Mouse (Mus musculus) neural tube, embryonic 14.5 days (tissue): ENCODE data around the gene Catsper4. TPM values are rescaled to one million over a fixed set of nuclear protein-coding genes. Genes with fewer than 3 reads are reported as not detected.

Experiments
- ATAC-seq: fragments of 200-750 bp; cut with Nextera tagmentation; 2 replicates; pipeline ENCODE4 v1.8.0; 2017; ENCODE audit warnings: low read depth, mild to moderate bottlenecking, moderate TSS enrichment, moderate library complexity
- H3K27ac ChIP-seq: fragments of 300-500 bp; sonication (generic); 2 replicates; pipeline ENCODE4 v1.5.1; 2014; ENCODE audit warnings: low read depth, mild to moderate bottlenecking, control low read depth, low read length, moderate library complexity, mixed read lengths
- H3K27me3 ChIP-seq: fragments of 300-500 bp; sonication (generic); 2 replicates; pipeline ENCODE4 v1.6.1; 2014; ENCODE audit warnings: low read length; ENCODE audit not compliant: control insufficient read depth, insufficient read depth
- H3K36me3 ChIP-seq: fragments of 300-500 bp; sonication (generic); 2 replicates; pipeline ENCODE4 v1.6.1; 2014; ENCODE audit warnings: low read length, mixed read lengths; ENCODE audit not compliant: control insufficient read depth, insufficient read depth
- H3K4me1 ChIP-seq: fragments of 300-500 bp; sonication (generic); 2 replicates; pipeline ENCODE4 v1.6.1; 2014; ENCODE audit warnings: low read length; ENCODE audit not compliant: control insufficient read depth, insufficient read depth
- H3K4me2 ChIP-seq: fragments of 300-500 bp; sonication (generic); 2 replicates; pipeline ENCODE4 v1.6.1; 2014; ENCODE audit warnings: mild to moderate bottlenecking, low read depth, low read length, control low read depth
- H3K4me3 ChIP-seq: fragments of 300-500 bp; sonication (generic); 2 replicates; pipeline ENCODE4 v1.5.1; 2014; ENCODE audit warnings: low read depth, low read length, control low read depth, mixed read lengths
- H3K9ac ChIP-seq: fragments of 300-500 bp; sonication (generic); replicated peaks from 2 replicates; pipeline ENCODE4 v1.6.1; 2014; ENCODE audit warnings: low read depth, mild to moderate bottlenecking, control low read depth, low read length, mixed read lengths
- H3K9me3 ChIP-seq: fragments of 300-500 bp; sonication (generic); 2 replicates; pipeline ENCODE4 v1.6.1; 2016; ENCODE audit warnings: low read length; ENCODE audit not compliant: control insufficient read depth
- WGBS: fragments of 180-500 bp; shearing (Covaris S2); extraction: QIAGEN DNeasy Blood & Tissue Kit; methylation state at CpG from one replicate; pipeline ENCODE4 v1.1.7; 2014; 5-methylcytosine and 5-hydroxymethylcytosine counted together
- polyA plus RNA-seq: library from polyadenylated mRNA; unstranded; fragments of >200 nt; fragmentation: Nextera tagmentation; extraction: Ambion mirVana; gene quantifications from 2 replicates; pipeline ENCODE4 v1.2.1, GENCODE M21; 2014

Catsper4 gene
- polyA plus RNA-seq, 1 experiment from 2014 or later: not detected

GRCm38 (mm10) chr4:134252131-134252910 lies 25.1 kb upstream of the Catsper4 start:
- Histone ChIP-seq H3K4me2 (peak overlapping the region; percentile 71), H3K27me3 (peaks cover 23% of the 10 kb centered on the region), H3K9ac (peak overlapping the region; percentile 64), H3K9me3 (no peaks in the 10 kb centered on the region), H3K4me3 (peak overlapping the region; percentile 51), H3K27ac (peak overlapping the region; percentile 75; the same call in 1 of the 2 replicates), H3K36me3 (no peaks in the 10 kb centered on the region), H3K4me1 (peaks cover 16% of the 10 kb centered on the region; the same call in 1 of the 2 replicates)
- no peak; the same call in 1 of the 2 replicates for ATAC-seq
- 3% methylated on average over 22 of the region's 22 CpGs for WGBS

- H3K27me3 ChIP-seq: peaks cover 23% of the 10 kb centered on the region
- ATAC-seq: peak; percentile 47
- H3K4me2 ChIP-seq: peak overlapping the region; percentile 71
- H3K36me3 ChIP-seq: no peaks in the 10 kb centered on the region
- peak overlapping the region; percentile 64 for H3K9ac ChIP-seq
- peaks cover 13% of the 10 kb centered on the region; the same call in 1 of the 2 replicates for H3K4me1 ChIP-seq
- peak overlapping the region; percentile 51 for H3K4me3 ChIP-seq
- peak overlapping the region; percentile 75 for H3K27ac ChIP-seq
- no peaks in the 10 kb centered on the region for H3K9me3 ChIP-seq
- WGBS: under 1% methylated on average over 90 of the region's 91 CpGs
These were observed 24.3 kb upstream of the Catsper4 start for GRCm38 (mm10) chr4:134251241-134252130.

GRCm38 (mm10) chr4:134250930-134251240 lies 23.7 kb upstream of the Catsper4 start:
- H3K4me2 ChIP-seq: peak overlapping the region; percentile 71
- peak overlapping the region; percentile 75; the same call in 1 of the 2 replicates for H3K27ac ChIP-seq
- H3K36me3 ChIP-seq: no peaks in the 10 kb centered on the region
- peaks cover 15% of the 10 kb centered on the region; the same call in 1 of the 2 replicates for H3K4me1 ChIP-seq
- no peak for ATAC-seq
- WGBS: 10% methylated on average over 10 of the region's 10 CpGs
- H3K9me3 ChIP-seq: no peaks in the 10 kb centered on the region
- peaks cover 23% of the 10 kb centered on the region for H3K27me3 ChIP-seq
- peak overlapping the region; percentile 51 for H3K4me3 ChIP-seq
- H3K9ac ChIP-seq: peak overlapping the region; percentile 64

- Histone ChIP-seq H3K27me3 (peaks cover 23% of the 10 kb centered on the region), H3K4me1 (peaks cover 15% of the 10 kb centered on the region; the same call in 1 of the 2 replicates), H3K27ac (no peak overlapping the region; the same call in 1 of the 2 replicates), H3K4me2 (peak overlapping the region; percentile 71), H3K9me3 (no peaks in the 10 kb centered on the region), H3K36me3 (no peaks in the 10 kb centered on the region), H3K9ac (peak overlapping the region; percentile 64; the same call in 1 of the 2 replicates), H3K4me3 (peak overlapping the region; percentile 51)
- no peak for ATAC-seq
- WGBS: 6% methylated on average over 27 of the region's 27 CpGs
These were observed 23.1 kb upstream of the Catsper4 start for GRCm38 (mm10) chr4:134250116-134250929.

GRCm38 (mm10) chr4:134249651-134250050 lies 22.5 kb upstream of the Catsper4 start:
- 1% methylated on average over 30 of the region's 30 CpGs for WGBS
- ATAC-seq: peak; percentile 52; the same call in 1 of the 2 replicates
- H3K9ac ChIP-seq: peak overlapping the region; percentile 34; the same call in 1 of the 2 replicates
- H3K36me3 ChIP-seq: no peaks in the 10 kb centered on the region
- H3K27ac ChIP-seq: no peak overlapping the region
- H3K27me3 ChIP-seq: peaks cover 18% of the 10 kb centered on the region
- H3K4me3 ChIP-seq: peak overlapping the region; percentile 51
- H3K9me3 ChIP-seq: no peaks in the 10 kb centered on the region
- peak overlapping the region; percentile 71 for H3K4me2 ChIP-seq
- H3K4me1 ChIP-seq: peaks cover 20% of the 10 kb centered on the region

- H3K4me3 ChIP-seq: peak within 1 kb of the TSS; percentile 78
- no peaks in the 10 kb centered on the region for H3K36me3 ChIP-seq
- H3K4me2 ChIP-seq: peak within 1 kb of the TSS; percentile 97
- no peaks in the 10 kb centered on the region for H3K9me3 ChIP-seq
- ATAC-seq: no peak
- 73% methylated on average over 7 of the region's 7 CpGs for WGBS
- peaks cover 14% of the 10 kb centered on the region for H3K4me1 ChIP-seq
- H3K9ac ChIP-seq: no peak within 1 kb of the TSS; the same call in 1 of the 2 replicates
- peaks cover 7% of the 10 kb centered on the region; the same call in 1 of the 2 replicates for H3K27me3 ChIP-seq
- H3K27ac ChIP-seq: no peak within 1 kb of the TSS
These were observed 19.6 kb upstream of the Catsper4 start, which contains the start of gene Gm30191 for GRCm38 (mm10) chr4:134246719-134247258. Gene Gm30191 (plus strand): TSS chr4:134246935.

GRCm38 (mm10) chr4:134246256-134246655 lies 19.1 kb upstream of the Catsper4 start:
- ATAC-seq: no peak
- peaks cover 7% of the 10 kb centered on the region; the same call in 1 of the 2 replicates for H3K27me3 ChIP-seq
- 30% methylated on average over 4 of the region's 4 CpGs for WGBS
- no peak overlapping the region for H3K9ac ChIP-seq
- H3K4me2 ChIP-seq: no peak overlapping the region; the same call in 1 of the 2 replicates
- peak overlapping the region; percentile 78; the same call in 1 of the 2 replicates for H3K4me3 ChIP-seq
- no peaks in the 10 kb centered on the region for H3K36me3 ChIP-seq
- no peak overlapping the region for H3K27ac ChIP-seq
- H3K9me3 ChIP-seq: no peaks in the 10 kb centered on the region
- H3K4me1 ChIP-seq: peaks cover 14% of the 10 kb centered on the region
